Mouse (Mus musculus): ENCODE results near the gene Slf2. TPM values are rescaled to one million over a fixed set of nuclear protein-coding genes. Genes with fewer than 3 reads are reported as not detected.

The Slf2 gene
- polyA plus RNA-seq, 1 experiment = 5.7 TPM

GRCm38 (mm10) chr19:44977148-44977547, 46.2 kb downstream of the Slf2 start:
- H3K9me3 ChIP-seq = no peaks in the 10 kb centered on the region
- H3K4me3 ChIP-seq (replicated peaks) = no peak overlapping the region
- TF ChIP-seq FLI1 (IDR thresholded peaks at IDR 0.05; ENCODE audit: low read length) = no peak
- TF ChIP-seq GATA1 (IDR thresholded peaks at IDR 0.05; ENCODE audit: borderline replicate concordance, low read length) = no peak
- no peaks in the 10 kb centered on the region for H3K4me1 ChIP-seq
- H3K36me3 ChIP-seq (replicated peaks; ENCODE audit: low read length) = peaks cover 99% of the 10 kb centered on the region
- no peaks in the 10 kb centered on the region for H3K27me3 ChIP-seq (replicated peaks)

DNA sequence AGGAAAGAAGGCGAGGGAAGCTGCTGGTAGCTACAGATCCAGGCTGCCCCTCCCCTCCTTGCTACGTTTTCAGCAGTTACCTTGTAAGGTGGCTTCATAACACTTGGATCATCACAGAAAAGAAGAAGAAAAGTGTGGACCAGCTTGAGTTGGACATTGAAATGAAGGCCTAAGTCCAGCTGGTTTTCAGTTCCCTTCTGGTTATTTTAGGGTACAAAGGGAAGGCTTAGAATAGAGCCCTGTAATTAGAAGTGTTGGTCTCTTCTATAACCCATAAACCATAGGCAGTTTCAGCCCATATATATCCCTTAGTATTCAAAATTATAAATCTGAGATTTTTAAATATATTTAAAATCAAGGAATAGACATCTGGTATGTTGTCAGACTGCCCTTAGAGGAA, 49.8 kb downstream of the Slf2 start:
- H3K27me3 ChIP-seq (replicated peaks) = no peaks in the 10 kb centered on the region
- H3K9me3 ChIP-seq = no peaks in the 10 kb centered on the region
- TF ChIP-seq FLI1 (IDR thresholded peaks at IDR 0.05; ENCODE audit: low read length) (no peak), GATA1 (IDR thresholded peaks at IDR 0.05; ENCODE audit: borderline replicate concordance, low read length) (no peak)
- no peak overlapping the region for H3K4me3 ChIP-seq (replicated peaks)
- peaks cover 79% of the 10 kb centered on the region for H3K36me3 ChIP-seq (replicated peaks; ENCODE audit: low read length)
- peaks cover 6% of the 10 kb centered on the region for H3K4me1 ChIP-seq

DNA sequence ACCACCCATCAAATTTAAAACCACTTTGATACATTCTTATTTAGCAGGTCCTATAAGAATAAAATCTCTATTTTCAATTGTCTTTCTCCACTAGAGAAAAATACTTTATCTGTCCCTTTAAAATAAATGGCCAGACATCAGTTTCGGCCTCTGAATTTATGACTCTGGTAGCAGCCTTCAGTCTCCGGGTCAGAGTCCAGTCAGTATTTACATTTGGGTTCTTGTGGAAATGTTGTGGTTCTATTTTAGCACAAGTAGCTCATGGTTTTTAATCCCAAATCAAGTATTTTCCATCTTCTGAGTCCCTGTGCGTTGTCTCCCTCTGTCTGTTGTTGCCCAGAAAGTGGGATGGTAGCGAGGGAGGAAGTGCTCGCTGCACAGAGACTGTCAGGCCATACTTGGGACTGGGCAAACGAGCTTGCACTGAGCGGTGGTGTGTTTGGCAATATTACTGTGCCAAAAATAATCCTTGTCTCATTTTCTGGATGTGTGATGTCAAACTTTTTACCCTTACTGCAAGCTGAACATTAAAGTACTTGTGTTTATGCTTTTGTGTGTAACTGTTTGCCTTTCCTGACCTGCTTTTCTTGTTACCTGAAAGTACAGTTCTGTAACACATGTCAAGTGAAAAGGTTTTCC, 51.6 kb downstream of the Slf2 start:
- Histone ChIP-seq H3K4me1 (peaks cover 14% of the 10 kb centered on the region), H3K27me3 (replicated peaks) (peaks cover 9% of the 10 kb centered on the region), H3K9me3 (no peaks in the 10 kb centered on the region), H3K4me3 (replicated peaks) (no peak overlapping the region), H3K36me3 (replicated peaks; ENCODE audit: low read length) (peaks cover 61% of the 10 kb centered on the region)
- no peak for TF ChIP-seq GATA1 (IDR thresholded peaks at IDR 0.05; ENCODE audit: borderline replicate concordance, low read length)
- TF ChIP-seq FLI1 (IDR thresholded peaks at IDR 0.05; ENCODE audit: low read length) = no peak

DNA sequence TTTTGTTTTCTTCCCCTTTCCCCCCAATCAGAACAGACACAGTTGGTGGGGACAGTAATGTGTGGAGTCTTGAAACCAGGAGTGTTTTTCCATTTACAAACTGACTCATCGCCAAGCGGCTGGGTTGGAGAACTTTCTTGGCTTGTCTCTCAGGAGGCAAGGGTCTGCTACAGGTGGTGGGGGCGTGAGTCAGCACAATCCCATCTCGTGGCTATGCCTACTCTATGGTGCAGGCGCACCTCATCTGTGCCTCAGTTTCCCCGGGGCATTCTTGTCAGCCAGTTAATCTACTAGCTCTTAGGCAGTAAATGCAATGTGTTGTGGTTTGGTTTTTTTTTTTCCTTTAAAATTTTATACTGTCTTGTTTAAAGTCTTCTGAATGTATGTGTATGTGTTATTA, 52.4 kb downstream of the Slf2 start:
- Histone ChIP-seq H3K4me1 (peaks cover 15% of the 10 kb centered on the region), H3K36me3 (replicated peaks; ENCODE audit: low read length) (peaks cover 53% of the 10 kb centered on the region)

DNA sequence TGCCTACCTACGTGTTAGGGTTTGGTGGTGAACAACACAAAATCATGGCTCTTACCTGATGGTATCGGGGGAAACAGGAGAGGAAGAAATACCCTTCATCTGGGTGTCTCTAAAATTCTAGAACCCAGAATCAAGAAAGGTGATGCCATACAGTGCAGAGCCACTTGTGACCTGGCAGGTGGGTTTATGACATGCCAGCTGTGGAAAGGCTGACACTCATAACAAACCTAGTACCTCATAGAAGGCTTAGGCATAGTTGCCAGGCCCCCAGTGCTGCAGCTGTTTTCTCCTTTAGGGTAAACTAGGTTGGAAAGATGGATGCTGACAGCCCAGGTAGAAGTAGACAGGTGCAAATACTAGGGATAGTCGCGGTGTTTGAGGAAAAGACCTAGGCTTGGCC, 53.5 kb downstream of the Slf2 start:
- peaks cover 25% of the 10 kb centered on the region for H3K4me1 ChIP-seq
- H3K9me3 ChIP-seq = no peaks in the 10 kb centered on the region
- H3K36me3 ChIP-seq (replicated peaks; ENCODE audit: low read length) = peaks cover 43% of the 10 kb centered on the region
- no peak for TF ChIP-seq FLI1 (IDR thresholded peaks at IDR 0.05; ENCODE audit: low read length)
- no peak for TF ChIP-seq GATA1 (IDR thresholded peaks at IDR 0.05; ENCODE audit: borderline replicate concordance, low read length)
- H3K27me3 ChIP-seq (replicated peaks) = peaks cover 27% of the 10 kb centered on the region
- no peak overlapping the region for H3K4me3 ChIP-seq (replicated peaks)

More for the DNA sequence above, 52.4 kb downstream of the Slf2 start:
- peaks cover 17% of the 10 kb centered on the region for H3K27me3 ChIP-seq (replicated peaks)
- no peak for TF ChIP-seq FLI1 (IDR thresholded peaks at IDR 0.05; ENCODE audit: low read length)
- TF ChIP-seq GATA1 (IDR thresholded peaks at IDR 0.05; ENCODE audit: borderline replicate concordance, low read length) = no peak
- H3K4me3 ChIP-seq (replicated peaks) = no peak overlapping the region
- H3K9me3 ChIP-seq = no peaks in the 10 kb centered on the region

DNA sequence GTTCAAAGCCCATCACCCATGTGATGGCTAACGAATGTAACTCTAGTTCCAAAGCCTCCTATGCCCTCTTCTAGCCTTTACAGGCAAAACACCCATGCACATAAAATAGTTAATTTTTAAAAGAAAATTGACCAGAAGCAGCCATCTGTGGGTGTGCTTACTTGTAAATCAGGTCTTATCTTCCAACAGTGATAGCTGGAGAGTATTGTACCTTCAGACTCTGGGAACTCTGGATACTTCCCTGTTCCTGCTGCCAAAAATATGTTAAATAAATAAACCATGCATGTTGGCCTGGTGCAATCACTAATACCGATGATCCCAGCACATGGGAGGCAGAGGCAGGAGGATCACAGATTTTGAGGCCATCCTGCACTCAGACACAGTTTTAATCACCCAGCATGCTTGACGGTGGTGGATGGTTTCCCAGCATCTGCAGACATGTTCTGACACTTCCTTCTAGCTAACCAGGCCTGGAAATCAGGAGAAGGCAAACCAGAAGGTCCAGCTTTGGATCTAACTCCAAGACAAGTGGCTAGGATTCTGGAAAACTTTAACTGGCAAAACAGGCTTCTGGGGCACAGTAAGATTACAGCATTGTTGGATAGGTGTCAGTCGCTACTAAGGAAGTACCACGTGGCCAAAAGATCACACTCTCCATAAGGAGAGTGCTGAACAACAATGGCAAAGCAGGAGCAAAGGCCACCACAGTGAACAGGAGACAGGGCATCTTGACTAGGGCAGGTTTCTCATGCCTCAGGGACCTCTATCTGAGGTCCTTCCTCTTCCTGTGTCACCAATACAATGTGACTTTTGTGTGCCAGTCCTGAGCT, 54.4 kb downstream of the Slf2 start:
- Histone ChIP-seq H3K27me3 (replicated peaks) (peaks cover 37% of the 10 kb centered on the region), H3K9me3 (no peaks in the 10 kb centered on the region)
- no peak for TF ChIP-seq FLI1 (IDR thresholded peaks at IDR 0.05; ENCODE audit: low read length)
- TF ChIP-seq GATA1 (IDR thresholded peaks at IDR 0.05; ENCODE audit: borderline replicate concordance, low read length) = no peak

GRCm38 (mm10) chr19:44987004-44987403, 56.1 kb downstream of the Slf2 start:
- H3K4me1 ChIP-seq = peaks cover 31% of the 10 kb centered on the region
- H3K4me3 ChIP-seq (replicated peaks) = no peak overlapping the region
- peaks cover 50% of the 10 kb centered on the region for H3K27me3 ChIP-seq (replicated peaks)
- no peaks in the 10 kb centered on the region for H3K9me3 ChIP-seq
- TF ChIP-seq FLI1 (IDR thresholded peaks at IDR 0.05; ENCODE audit: low read length) (no peak), GATA1 (IDR thresholded peaks at IDR 0.05; ENCODE audit: borderline replicate concordance, low read length) (no peak)
- H3K36me3 ChIP-seq (replicated peaks; ENCODE audit: low read length) = peaks cover 18% of the 10 kb centered on the region

More for the DNA sequence above, 54.4 kb downstream of the Slf2 start:
- Histone ChIP-seq H3K4me1 (peaks cover 31% of the 10 kb centered on the region), H3K4me3 (replicated peaks) (peak overlapping the region; percentile 21), H3K36me3 (replicated peaks; ENCODE audit: low read length) (peaks cover 34% of the 10 kb centered on the region)

DNA sequence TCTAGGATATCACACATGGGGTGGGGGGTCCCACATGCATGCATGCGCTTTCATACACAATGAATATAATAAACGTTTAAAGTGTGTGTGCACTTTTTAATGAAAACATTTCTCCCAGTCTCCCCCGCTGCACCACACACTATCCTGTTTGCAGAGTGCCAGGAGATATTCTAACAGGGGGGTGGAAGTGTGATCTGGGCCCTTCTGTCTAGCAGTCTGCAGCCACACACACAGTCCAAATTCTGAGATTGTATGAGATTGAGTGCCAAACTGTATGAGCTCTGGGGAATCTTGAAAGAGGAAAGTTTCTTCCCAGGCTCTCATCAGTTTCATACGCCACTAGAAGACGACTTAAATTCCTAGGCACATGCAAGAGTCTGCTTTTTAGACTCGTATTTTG, 56.9 kb downstream of the Slf2 start:
- Histone ChIP-seq H3K4me3 (replicated peaks) (no peak overlapping the region), H3K36me3 (replicated peaks; ENCODE audit: low read length) (peaks cover 11% of the 10 kb centered on the region), H3K27me3 (replicated peaks) (peaks cover 57% of the 10 kb centered on the region), H3K4me1 (peaks cover 36% of the 10 kb centered on the region), H3K9me3 (no peaks in the 10 kb centered on the region)
- TF ChIP-seq FLI1 (IDR thresholded peaks at IDR 0.05; ENCODE audit: low read length) = no peak

- H3K36me3 ChIP-seq (replicated peaks; ENCODE audit: low read length) = peaks cover 8% of the 10 kb centered on the region
- peaks cover 36% of the 10 kb centered on the region for H3K4me1 ChIP-seq
- no peaks in the 10 kb centered on the region for H3K9me3 ChIP-seq
- TF ChIP-seq FLI1 (IDR thresholded peaks at IDR 0.05; ENCODE audit: low read length) (no peak), GATA1 (IDR thresholded peaks at IDR 0.05; ENCODE audit: borderline replicate concordance, low read length) (no peak)
- H3K27me3 ChIP-seq (replicated peaks) = peaks cover 59% of the 10 kb centered on the region
- H3K4me3 ChIP-seq (replicated peaks) = peak overlapping the region; percentile 90
Measured at GRCm38 (mm10) chr19:44988321-44988720, 57.4 kb downstream of the Slf2 start.

Measured in megakaryocyte, embryonic 14.5 days (primary cell).